Mouse (Mus musculus) cerebellum, adult 8-10 months (tissue): Measurements from ENCODE around the gene Cryzl1.
"Not testable (repeated sequence)": the region's sequence is repeated elsewhere in the genome, so short reads cannot be mapped to it uniquely, and the experiment has no call there.

Experiments used
- DNase-seq: peaks from one replicate; pipeline ENCODE4 v3.0.0; 2022

Cryzl1 gene

DNA sequence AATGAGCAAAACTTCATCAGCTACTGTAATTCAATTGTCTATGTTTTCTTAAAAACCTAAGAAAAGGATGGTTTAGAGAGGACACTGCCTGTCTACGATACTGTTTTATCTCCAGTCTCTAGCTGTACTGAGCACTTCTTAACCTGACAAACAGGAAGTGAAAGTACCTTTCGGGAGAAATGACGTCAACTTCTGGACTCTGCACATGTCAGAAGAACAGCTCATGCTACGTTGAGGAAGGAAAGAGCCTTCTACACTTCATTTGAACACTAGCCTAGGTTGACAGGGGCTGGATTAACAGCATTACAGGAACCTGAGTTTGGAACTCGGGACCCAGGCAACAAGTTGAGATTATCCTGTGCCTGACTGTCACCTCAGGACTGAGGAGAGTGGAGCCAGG is 43.2 kb downstream of the Cryzl1 start:
- no peak for DNase-seq

DNA sequence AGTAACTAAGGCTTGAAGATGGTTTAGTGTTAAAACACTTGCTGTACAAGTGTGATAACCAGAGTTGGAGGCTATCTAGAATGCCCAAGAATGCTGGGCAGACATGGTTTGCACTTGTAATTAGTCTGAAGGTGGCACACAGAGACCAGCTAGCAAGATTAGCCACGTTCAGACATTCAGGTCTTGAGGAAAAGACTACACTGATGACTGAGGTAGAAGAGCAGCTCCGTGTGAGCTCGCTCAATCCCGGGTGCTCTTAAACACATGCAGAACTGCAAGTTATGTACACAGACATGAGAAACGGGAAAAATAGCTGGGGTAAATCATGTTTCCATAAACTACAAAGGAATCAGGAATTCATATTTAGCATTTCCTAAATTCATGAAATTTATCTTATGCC is 48.1 kb downstream of the Cryzl1 start:
- no peak for DNase-seq

DNA sequence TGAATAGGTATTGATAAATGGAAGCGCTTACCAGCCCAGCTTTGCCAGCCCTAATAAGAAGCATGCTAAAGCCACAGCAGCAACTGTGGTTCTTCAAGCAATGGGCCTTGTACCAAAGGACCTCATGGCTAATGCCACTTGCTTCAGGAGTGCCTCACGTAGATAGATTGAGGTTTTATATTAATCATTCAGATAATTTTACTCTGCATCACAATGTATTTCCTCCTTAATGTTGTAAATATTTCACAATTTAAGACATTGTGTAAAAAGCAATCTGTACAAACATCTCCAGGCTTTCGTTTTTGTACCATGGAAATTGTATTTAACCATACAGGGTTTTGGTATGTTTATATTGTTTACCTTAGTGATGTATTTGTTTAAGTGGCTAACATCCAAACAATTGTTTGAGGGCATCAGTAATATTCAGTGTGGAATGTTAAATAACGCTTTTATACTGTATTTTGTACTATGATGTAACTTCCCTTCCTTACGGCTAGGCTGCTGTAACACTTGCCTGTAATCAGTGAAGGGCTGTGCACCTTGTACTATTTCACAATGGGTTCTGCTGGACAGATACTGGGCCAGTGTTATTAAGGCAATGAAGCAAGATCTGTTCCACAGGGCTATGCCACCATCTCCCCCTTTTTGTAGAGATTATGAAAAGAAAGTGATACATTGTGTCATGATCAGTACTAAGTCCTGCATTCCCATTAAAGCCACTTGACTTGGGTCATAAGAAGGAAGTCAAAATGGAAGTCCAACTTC is 50.4 kb downstream of the Cryzl1 start:
- DNase-seq = no peak

DNA sequence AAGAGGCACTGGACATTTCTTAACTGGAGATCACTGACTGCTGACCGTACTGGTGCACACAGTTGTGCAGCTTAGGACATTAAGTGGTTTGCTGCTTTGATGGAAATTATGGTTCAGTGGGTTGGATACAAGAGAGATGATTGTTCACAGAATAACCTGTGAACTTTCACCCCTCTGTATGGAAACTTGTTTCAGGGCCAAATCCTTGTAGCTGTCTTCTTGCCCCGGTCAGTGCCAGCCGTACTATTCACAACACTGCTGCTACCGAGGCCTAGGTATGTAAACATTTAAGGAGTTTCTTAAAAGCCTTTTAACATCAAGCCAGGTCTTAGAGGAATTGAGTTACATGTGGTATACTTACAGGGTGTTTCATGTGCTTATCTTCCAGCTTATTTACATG is 54.3 kb downstream of the Cryzl1 start:
- no peak for DNase-seq

DNA sequence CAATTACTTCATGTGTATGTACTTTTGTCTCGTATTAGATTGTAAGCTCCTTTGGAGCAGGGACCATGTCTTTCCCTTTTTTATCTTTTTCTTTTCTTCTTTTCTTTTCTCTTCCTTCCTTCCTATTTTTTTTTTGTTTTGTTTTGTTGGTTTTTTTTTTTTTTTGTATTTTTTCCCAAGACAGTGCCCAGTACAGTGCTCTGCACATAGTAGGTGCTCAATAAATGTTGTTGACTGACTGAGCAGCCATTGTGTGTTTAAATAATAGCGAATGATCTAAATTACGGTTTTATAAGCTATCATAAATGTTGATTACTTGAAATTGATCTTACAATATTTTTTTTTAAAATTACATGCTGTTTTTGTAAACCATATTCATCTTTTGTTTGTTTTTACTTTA is 65.0 kb downstream of the Cryzl1 start:
- DNase-seq = no peak

DNA sequence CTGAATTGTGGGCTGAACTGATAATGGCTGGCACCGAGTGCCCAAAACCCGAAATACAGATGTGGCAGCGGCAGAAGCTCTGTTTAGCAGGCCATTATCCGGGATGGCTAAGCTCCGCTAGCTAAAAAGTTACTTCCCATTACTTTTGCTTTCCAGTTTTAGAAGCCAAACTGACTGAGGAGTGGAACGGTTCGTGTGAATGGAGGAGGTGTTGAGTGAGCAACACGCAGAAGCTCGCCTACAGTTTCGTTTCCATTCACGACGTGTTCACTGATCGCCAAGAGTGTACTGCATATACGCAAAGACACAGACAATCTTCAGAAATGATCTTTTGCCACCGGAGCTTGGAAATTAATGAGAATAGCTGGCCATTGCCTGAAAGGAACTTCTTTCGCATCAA is 66.4 kb downstream of the Cryzl1 start:
- DNase-seq = no peak

DNA sequence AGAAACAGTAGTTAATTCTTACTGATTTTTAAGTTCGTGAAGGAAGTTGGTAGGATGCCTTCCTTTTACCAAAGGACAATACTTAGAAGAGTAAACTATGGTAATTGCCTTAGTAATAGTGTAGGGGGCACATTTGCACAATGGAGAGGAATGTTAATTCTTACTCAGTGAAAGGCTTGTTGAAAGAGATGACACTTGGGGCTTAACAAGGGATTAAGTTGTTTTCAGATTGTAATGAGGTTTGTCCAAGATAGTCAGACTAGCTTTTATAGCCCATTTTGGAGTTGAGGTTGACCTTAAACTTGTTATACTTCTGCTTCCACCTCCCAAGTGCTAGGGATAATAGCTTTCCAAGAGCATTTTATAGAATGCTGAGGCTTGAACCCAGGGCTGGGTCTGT is 67.4 kb downstream of the Cryzl1 start:
- no peak for DNase-seq

DNA sequence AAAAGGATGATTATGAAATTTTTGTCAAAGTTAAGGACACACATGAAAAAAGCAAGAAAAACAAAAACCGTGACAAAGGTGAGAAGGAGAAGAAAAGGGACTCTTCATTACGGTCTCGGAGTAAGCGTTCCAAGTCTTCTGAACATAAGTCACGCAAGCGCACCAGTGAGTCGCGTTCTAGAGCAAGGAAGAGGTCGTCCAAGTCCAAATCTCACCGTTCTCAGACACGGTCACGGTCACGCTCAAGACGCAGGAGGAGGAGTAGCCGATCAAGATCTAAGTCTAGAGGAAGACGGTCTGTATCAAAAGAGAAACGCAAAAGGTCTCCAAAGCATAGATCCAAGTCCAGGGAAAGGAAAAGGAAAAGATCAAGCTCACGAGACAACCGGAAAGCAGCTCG is 69.0 kb downstream of the Cryzl1 start:
- no peak for DNase-seq

DNA sequence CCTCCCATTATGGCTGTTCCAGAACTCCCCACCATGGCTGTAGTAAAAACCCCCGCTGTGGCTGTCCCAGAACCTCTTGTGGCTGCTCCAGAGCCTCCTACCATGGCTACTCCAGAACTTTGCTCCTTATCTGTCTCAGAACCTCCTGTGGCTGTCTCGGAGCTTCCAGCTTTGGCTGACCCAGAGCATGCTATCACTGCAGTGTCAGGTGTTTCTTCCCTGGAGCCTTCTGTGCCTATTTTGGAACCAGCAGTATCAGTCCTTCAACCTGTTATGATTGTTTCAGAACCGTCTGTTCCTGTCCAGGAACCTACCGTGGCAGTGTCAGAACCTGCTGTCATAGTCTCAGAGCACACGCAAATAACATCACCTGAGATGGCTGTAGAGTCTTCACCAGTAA is 70.3 kb downstream of the Cryzl1 start:
- no peak for DNase-seq

DNA sequence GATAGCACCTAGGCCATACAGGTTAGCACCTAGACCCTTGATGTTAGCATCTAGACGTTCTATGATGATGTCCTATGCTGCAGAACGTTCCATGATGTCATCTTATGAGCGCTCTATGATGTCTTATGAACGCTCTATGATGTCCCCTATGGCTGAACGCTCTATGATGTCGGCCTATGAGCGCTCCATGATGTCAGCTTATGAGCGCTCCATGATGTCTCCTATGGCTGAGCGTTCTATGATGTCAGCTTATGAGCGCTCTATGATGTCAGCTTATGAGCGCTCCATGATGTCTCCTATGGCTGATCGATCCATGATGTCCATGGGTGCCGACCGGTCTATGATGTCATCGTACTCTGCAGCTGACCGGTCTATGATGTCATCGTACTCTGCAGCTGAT is 71.5 kb downstream of the Cryzl1 start:
- no peak for DNase-seq

DNA sequence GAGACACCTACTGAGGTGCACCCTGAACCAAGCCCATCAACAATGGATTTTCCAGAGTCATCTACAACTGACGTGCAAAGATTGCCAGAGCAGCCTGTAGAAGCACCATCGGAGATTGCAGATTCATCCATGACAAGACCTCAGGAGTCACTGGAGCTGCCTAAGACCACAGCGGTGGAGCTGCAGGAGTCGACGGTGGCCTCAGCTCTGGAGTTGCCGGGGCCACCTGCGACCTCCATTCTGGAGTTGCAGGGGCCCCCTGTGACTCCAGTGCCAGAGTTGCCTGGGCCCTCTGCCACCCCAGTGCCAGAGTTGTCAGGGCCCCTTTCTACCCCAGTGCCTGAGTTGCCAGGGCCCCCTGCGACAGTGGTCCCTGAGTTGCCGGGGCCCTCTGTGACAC is 73.5 kb downstream of the Cryzl1 start:
- DNase-seq = no peak

DNA sequence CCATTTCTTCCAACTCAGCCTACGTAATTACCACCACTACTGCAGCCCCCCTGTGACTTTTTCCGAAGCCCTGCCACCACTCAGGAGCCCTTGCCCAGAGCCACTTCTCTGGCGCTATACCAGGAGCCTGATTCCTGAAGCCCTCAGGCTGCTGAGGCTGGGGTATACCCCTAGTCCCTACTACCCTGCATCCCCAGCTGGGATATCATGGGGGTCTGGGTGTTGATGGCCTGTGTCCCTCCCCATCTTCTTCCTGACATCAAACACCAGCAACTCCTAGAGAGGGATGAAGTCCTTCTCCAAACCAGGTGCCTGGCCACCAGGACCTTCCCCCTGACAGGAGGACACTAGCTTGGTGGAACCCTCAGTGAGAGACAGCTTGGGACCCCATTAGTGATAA is 76.6 kb downstream of the Cryzl1 start:
- DNase-seq = no peak

DNA sequence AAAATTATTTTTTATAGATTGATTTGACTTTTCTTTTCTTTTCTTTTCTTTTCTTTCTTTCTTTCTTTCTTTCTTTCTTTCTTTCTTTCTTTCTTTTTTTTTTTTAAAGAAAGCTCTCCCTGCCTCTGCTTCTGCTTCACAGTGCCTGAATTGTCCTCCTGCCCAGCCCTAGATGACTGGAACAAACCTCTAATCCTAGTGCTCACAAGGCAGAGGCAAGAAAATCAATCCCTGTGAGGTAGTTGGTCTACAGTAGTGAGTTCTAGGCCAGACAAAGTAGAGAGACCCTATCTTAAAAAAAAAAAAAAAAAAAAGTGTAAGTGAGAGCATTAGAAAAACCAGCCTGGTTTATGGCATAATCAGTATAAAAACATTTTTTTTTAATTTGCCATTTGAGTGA is 79.0 kb downstream of the Cryzl1 start:
- no peak for DNase-seq

DNA sequence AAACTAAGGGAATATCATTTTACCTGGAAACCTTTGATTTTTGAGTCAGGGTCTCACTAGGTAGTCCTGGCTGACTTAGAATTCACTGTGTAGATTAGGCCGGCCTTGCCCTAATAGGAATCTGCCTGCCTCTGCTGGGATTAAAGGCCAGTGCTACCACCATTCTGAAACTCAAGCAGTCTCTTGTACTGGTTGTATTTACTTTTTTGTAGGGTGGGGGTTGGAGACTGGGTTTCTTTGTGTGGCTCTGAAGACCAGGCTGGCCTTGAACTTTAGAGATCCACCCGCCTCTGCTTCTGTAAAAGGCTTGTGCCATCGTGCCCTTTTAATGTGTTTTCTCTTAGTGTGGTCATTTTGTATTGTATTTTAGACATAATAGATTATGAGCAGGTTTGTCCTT is 79.5 kb downstream of the Cryzl1 start:
- no peak for DNase-seq

DNA sequence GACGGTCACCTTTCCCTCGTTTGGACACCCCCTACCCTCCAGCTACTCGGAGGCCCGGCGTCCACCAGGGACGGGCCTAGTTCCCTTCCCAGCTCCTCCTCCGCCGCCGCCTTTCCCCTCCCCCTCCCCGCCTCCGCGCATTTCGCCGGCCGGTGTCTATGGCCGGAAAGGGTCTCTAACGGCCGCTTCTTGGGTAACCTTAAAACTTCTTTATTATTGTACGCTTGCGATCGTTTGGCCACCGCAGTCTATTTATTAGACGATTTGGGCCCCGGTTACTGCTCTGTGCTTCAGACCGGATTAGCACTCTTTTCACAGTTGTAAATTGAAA is 80.6 kb downstream of the Cryzl1 start:
- DNase-seq = peak; percentile 66

DNA sequence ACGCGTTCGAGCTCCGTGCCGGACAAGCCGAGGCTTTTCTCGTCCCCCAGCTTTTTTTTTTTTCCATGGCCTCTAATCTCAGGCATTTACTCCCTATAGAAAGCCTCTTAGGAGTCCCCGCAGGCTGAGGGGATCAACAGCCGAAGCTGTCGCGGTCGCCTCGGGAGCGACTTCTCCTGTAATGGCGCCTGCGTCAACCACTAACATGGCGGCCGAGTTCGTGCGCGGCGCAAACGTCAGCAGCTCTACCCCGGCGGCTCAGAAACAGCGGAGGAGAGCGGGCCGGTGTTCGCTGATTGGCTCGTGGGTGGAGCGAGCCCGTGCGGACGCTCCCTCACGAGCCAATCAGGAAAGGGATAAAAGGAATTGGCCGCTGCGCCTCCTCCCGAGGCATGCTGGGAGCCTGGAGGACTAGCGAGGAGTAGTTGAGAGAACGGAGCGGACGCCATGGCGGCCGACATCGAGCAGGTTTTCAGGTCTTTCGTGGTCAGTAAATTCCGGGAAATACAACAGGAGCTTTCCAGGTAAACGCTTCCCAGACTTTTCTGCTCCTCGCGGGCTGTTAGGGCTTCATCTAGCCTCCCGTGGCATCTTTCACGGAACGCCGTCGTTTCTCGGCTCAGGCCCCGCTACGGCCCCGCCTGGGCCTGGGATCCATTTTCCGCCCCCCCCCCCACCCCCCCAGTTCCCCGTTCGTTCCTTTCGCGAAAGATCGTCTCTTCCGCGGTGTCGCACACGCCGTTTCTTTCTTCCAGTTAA is 81.1 kb downstream of the Cryzl1 start, which contains the start of gene Son:
Gene Son, plus strand, starts transcription at position 46 of the 759 bp plus-strand sequence.
- peak; percentile 95 for DNase-seq

DNA sequence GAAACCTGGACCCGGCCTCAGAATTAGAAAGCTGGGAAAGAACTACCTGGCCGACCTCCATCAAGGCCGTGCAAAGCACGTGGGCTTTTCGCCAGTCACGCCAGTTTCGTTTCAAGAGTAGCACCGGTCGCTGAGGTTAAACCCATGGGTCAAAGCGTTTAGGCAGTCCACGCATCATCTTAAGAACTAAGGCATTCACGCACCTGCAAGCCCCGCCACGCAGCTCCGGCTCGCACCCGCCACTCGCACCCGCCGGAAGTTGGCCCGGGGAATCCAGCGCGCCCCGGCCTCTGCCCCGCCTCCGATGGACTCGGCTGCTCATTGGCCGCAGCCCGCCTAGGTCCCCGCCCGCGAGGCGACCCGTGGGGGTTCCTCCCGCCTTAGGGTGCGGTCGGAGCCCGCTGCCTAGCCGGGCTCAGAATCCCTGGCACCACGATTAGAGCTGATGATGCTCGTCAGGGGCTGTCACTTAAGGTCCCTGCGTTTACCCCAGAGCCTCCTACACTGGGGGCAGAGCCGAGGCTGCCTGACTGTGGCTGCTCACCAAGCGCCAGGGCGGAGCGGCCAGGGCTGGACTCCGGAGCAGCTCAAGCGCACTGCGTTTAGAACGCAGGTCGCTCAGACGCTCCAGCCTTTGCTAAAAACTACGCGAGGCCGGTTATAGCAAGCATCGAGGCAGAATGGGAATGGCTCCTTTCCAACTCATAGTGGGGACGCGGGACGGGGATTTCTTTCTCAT is 81.9 kb downstream of the Cryzl1 start, which contains the start of gene Gart:
Gene Gart, minus strand, starts transcription at position 272 of the 739 bp plus-strand sequence.
- peak; percentile 93 for DNase-seq

DNA sequence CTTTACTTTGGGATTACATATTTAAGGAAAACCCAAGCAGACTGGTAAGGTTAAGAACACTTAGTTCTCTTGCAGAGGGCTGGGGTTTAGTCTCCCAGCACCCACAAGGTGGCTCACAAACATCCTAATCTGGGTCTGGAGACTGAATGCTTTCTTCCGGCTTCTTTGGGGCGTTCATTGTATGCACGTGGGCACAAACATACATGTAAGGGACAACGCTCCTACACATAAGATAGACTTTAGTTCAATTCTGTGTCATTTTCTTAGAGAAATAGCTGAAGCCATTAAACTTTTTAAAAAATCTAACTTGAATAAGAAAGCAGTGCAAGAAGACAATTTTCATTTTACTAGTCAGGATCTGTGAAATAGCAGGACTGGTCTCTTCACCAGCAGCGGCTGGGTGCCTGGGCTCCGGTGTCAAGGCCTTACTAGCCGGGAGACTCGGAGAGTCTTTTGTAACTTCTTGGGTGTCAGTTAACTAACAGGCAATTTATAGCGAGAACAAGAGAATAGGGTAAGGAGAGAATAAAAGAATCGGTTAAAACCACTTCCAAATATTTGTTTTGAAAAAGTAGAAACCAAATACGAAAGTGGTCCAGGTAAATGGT is 82.7 kb downstream of the Cryzl1 start:
- no peak for DNase-seq

DNA sequence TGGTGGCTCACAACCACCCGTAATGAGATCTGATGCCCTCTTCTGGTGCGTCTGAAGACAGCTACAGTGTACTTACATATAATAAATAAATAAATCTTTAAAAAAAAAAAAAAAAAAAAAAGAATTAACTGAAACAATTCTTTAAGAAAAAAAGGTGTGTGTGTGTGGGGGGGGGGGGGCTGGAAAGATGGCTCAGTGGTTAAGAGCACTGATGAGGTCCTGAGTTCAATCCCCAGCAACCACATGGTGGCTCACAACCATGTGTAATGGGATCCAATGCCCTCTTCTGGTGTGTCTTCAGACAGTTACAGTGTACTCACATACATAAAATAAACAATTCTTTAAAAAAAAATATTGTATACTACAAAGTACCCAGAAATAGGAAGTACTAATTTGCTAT is 83.4 kb downstream of the Cryzl1 start:
- DNase-seq = not testable (repeated sequence)

DNA sequence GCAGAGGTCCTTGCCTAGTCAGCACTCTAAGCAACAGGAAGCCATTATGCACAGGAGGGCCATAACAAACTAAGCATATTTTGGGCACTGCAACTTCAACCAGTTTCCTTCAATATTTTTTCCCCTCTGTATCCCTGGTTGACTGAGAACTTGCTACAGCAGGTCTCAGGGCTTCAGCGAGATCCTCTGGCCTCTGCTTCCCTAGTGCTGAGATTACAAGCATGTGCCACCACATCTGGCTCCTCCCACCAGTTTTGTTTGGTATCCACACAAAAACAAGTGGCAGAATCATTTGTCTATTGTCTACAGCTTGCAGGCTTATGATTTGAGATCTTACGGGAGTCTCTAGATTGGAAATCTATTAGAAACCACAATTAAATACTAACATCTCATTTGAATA is 83.9 kb downstream of the Cryzl1 start:
- DNase-seq = no peak

DNA sequence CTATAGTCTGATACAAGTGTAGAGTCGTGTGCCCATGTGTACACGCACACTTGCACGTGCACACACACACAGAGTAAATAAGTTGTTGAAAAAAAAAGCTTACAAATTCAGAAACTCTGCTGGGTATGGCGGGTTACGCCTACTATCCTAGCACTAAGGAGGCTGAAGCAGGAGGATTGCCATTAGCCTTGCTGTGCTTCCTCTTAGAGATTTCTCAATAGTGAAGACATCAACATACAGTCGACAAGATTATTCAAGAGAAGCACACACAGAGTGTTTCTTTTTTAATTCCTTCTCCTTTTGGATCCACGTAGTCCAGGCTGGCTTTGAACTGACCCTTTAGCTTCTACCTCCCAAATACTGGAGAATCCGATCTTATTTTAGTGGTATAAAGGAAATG is 88.6 kb downstream of the Cryzl1 start:
- no peak for DNase-seq

DNA sequence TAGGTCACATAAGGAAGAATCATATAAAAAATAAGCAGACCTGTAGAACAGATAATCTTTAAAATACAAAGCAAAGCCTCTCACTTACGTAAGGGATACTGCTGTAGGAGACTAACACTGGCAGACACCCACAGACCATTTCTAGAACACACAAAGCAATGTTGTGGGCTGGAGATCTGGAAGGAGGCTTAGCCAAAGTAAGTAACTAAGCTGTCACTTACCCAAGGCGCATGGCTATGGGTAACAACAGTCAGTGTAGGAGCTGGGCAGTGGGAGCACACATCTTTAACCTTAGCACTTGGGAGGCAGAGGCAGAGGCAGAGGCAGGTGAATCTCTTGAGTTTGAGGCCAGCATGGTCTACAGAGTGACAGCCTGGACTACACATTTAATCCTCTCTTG is 89.1 kb downstream of the Cryzl1 start:
- DNase-seq = no peak
